Mouse (Mus musculus): Measurements from ENCODE around the gene Gm12166. TPM values are rescaled to one million over a fixed set of nuclear protein-coding genes. Genes with fewer than 3 reads are reported as not detected.

The Gm12166 gene
- polyA plus RNA-seq, 1 experiment from 2014 or later, result 3.3 TPM

GRCm38 (mm10) chr11:46086446-46086845 lies 34.3 kb upstream of the Gm12166 start:
- no peak for ATAC-seq (ENCODE audit: insufficient read depth, low FRiP score, low TSS enrichment)
- H3K4me2 ChIP-seq (ENCODE audit: low read depth), result no peak overlapping the region
- WGBS, result 88% methylated on average over 3 of the region's 3 CpGs

DNA sequence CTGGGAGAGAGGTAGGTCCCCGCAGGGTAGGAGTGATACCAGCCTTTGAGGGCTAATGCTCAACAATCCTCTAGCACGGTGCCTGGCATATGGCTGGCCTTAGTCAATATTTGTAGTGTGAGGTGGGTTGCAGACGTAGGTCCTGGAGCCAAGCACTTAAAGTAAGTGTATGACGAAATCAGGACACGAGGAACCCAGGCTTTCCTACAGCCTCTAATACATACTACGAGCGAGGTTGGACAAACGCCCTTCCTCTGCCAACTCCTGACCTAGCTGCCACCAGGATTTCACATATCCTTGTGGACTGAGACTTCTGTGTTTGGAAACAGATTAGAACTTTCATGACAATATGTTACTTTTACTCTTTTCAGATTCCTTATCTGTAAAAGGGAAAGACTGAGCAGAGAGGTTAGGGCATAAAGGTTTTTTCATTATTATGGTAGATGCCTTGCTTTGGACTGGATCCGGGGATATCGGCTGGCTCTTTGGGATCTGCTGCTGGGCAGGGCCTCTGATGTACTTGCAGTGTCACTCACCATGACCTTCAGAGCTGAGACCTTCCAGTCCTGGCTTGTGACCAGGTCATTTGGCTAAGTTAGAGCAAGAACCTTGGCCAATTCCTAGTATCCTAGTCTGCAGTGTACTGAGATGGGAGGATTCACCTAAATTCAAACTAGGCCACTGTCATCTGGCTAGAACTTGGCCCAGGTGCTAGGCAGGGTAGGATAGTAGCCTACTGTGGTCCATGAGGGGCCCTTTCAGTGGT lies 33.5 kb upstream of the Gm12166 start:
- DNase-seq (ENCODE audit: low spot score), result no peak
- no peak for ATAC-seq (ENCODE audit: insufficient read depth, low FRiP score, low TSS enrichment)
- Histone ChIP-seq H3K36me3 (ENCODE audit: control insufficient read depth, insufficient read depth, low read length) (no peaks in the 10 kb centered on the region), H3K4me2 (ENCODE audit: low read depth) (no peak overlapping the region), H3K27ac (ENCODE audit: low read depth, low read length) (no peak overlapping the region), H3K27me3 (ENCODE audit: control insufficient read depth, insufficient read depth, low read length) (no peaks in the 10 kb centered on the region), H3K4me1 (ENCODE audit: control insufficient read depth, insufficient read depth, low read length) (no peaks in the 10 kb centered on the region; the same call in 1 of the 2 replicates), H3K4me3 (ENCODE audit: low read depth, low read length) (no peak overlapping the region), H3K9me3 (ENCODE audit: control insufficient read depth, low read length) (no peaks in the 10 kb centered on the region), H3K9ac (ENCODE audit: low read length) (no peak overlapping the region)
- WGBS, result 95% methylated on average over 10 of the region's 10 CpGs

More at GRCm38 (mm10) chr11:46086446-46086845, 34.3 kb upstream of the Gm12166 start:
- Histone ChIP-seq H3K4me3 (ENCODE audit: low read depth, low read length) (no peak overlapping the region), H3K4me1 (ENCODE audit: control insufficient read depth, insufficient read depth, low read length) (no peaks in the 10 kb centered on the region; the same call in 1 of the 2 replicates), H3K27ac (ENCODE audit: low read depth, low read length) (no peak overlapping the region), H3K36me3 (ENCODE audit: control insufficient read depth, insufficient read depth, low read length) (no peaks in the 10 kb centered on the region), H3K9ac (ENCODE audit: low read length) (no peak overlapping the region), H3K9me3 (ENCODE audit: control insufficient read depth, low read length) (no peaks in the 10 kb centered on the region), H3K27me3 (ENCODE audit: control insufficient read depth, insufficient read depth, low read length) (no peaks in the 10 kb centered on the region)
- no peak for DNase-seq (ENCODE audit: low spot score)

- no peaks in the 10 kb centered on the region; the same call in 1 of the 2 replicates for H3K4me1 ChIP-seq (ENCODE audit: control insufficient read depth, insufficient read depth, low read length)
- no peaks in the 10 kb centered on the region for H3K9me3 ChIP-seq (ENCODE audit: control insufficient read depth, low read length)
- H3K9ac ChIP-seq (ENCODE audit: low read length), result no peak overlapping the region
- H3K27me3 ChIP-seq (ENCODE audit: control insufficient read depth, insufficient read depth, low read length), result no peaks in the 10 kb centered on the region
- no peaks in the 10 kb centered on the region for H3K36me3 ChIP-seq (ENCODE audit: control insufficient read depth, insufficient read depth, low read length)
- no peak overlapping the region for H3K4me3 ChIP-seq (ENCODE audit: low read depth, low read length)
- DNase-seq (ENCODE audit: low spot score) (no peak), ATAC-seq (ENCODE audit: insufficient read depth, low FRiP score, low TSS enrichment) (no peak)
- no peak overlapping the region for H3K4me2 ChIP-seq (ENCODE audit: low read depth)
- WGBS, result 86% methylated on average over 3 of the region's 3 CpGs
- no peak overlapping the region for H3K27ac ChIP-seq (ENCODE audit: low read depth, low read length)
Measured at GRCm38 (mm10) chr11:46084568-46084967, 32.4 kb upstream of the Gm12166 start.

GRCm38 (mm10) chr11:46083835-46084444 lies 31.8 kb upstream of the Gm12166 start:
- Histone ChIP-seq H3K4me1 (ENCODE audit: control insufficient read depth, insufficient read depth, low read length) (no peaks in the 10 kb centered on the region; the same call in 1 of the 2 replicates), H3K36me3 (ENCODE audit: control insufficient read depth, insufficient read depth, low read length) (no peaks in the 10 kb centered on the region), H3K9ac (ENCODE audit: low read length) (no peak overlapping the region), H3K4me3 (ENCODE audit: low read depth, low read length) (no peak overlapping the region), H3K9me3 (ENCODE audit: control insufficient read depth, low read length) (no peaks in the 10 kb centered on the region), H3K27me3 (ENCODE audit: control insufficient read depth, insufficient read depth, low read length) (no peaks in the 10 kb centered on the region), H3K27ac (ENCODE audit: low read depth, low read length) (no peak overlapping the region), H3K4me2 (ENCODE audit: low read depth) (no peak overlapping the region)
- 91% methylated on average over 11 of the region's 11 CpGs for WGBS
- DNase-seq (ENCODE audit: low spot score) (no peak), ATAC-seq (ENCODE audit: insufficient read depth, low FRiP score, low TSS enrichment) (no peak)

DNA sequence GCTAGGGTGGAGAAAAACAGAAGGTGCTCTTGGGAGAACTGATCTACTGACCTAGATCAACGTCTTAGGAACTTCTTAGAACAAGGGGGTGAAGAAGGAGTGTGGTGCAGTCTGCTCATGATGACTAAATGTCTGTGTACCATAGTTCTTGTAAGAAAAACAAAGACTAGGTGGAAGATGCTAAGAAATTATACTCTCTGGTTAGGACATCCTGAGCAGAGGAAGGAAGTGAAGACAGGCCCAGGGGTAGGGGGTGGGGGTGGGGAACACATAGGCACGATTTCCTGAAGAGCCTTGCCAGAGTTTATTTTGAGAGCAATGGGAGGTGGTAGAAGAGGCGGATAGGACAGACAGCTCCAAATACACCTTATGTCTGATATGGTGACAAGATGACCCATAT lies 31.3 kb upstream of the Gm12166 start:
- no peak for ATAC-seq (ENCODE audit: insufficient read depth, low FRiP score, low TSS enrichment)
- H3K27ac ChIP-seq (ENCODE audit: low read depth, low read length), result no peak overlapping the region

GRCm38 (mm10) chr11:46081075-46081474 lies 29.0 kb upstream of the Gm12166 start:
- no peak overlapping the region for H3K27ac ChIP-seq (ENCODE audit: low read depth, low read length)
- WGBS, result 89% methylated on average over 2 of the region's 2 CpGs
- no peaks in the 10 kb centered on the region for H3K27me3 ChIP-seq (ENCODE audit: control insufficient read depth, insufficient read depth, low read length)
- ATAC-seq (ENCODE audit: insufficient read depth, low FRiP score, low TSS enrichment) (no peak), DNase-seq (ENCODE audit: low spot score) (no peak)
- no peaks in the 10 kb centered on the region for H3K9me3 ChIP-seq (ENCODE audit: control insufficient read depth, low read length)
- H3K4me2 ChIP-seq (ENCODE audit: low read depth), result no peak overlapping the region
- no peak overlapping the region for H3K9ac ChIP-seq (ENCODE audit: low read length)
- H3K4me1 ChIP-seq (ENCODE audit: control insufficient read depth, insufficient read depth, low read length), result no peaks in the 10 kb centered on the region
- H3K4me3 ChIP-seq (ENCODE audit: low read depth, low read length), result no peak overlapping the region
- H3K36me3 ChIP-seq (ENCODE audit: control insufficient read depth, insufficient read depth, low read length), result no peaks in the 10 kb centered on the region

More for the DNA sequence above, 31.3 kb upstream of the Gm12166 start:
- Histone ChIP-seq H3K9me3 (ENCODE audit: control insufficient read depth, low read length) (no peaks in the 10 kb centered on the region), H3K4me2 (ENCODE audit: low read depth) (no peak overlapping the region), H3K27me3 (ENCODE audit: control insufficient read depth, insufficient read depth, low read length) (no peaks in the 10 kb centered on the region), H3K4me3 (ENCODE audit: low read depth, low read length) (no peak overlapping the region), H3K4me1 (ENCODE audit: control insufficient read depth, insufficient read depth, low read length) (no peaks in the 10 kb centered on the region), H3K36me3 (ENCODE audit: control insufficient read depth, insufficient read depth, low read length) (no peaks in the 10 kb centered on the region), H3K9ac (ENCODE audit: low read length) (no peak overlapping the region)
- WGBS, result 80% methylated on average over 3 of the region's 3 CpGs
- DNase-seq (ENCODE audit: low spot score), result no peak

GRCm38 (mm10) chr11:46077732-46078375 lies 25.7 kb upstream of the Gm12166 start:
- H3K4me2 ChIP-seq (ENCODE audit: low read depth), result no peak overlapping the region
- no peak overlapping the region for H3K27ac ChIP-seq (ENCODE audit: low read depth, low read length)
- no peaks in the 10 kb centered on the region for H3K36me3 ChIP-seq (ENCODE audit: control insufficient read depth, insufficient read depth, low read length)
- WGBS, result 85% methylated on average over 7 of the region's 7 CpGs
- H3K4me1 ChIP-seq (ENCODE audit: control insufficient read depth, insufficient read depth, low read length), result peaks cover 8% of the 10 kb centered on the region
- H3K9ac ChIP-seq (ENCODE audit: low read length), result no peak overlapping the region
- H3K27me3 ChIP-seq (ENCODE audit: control insufficient read depth, insufficient read depth, low read length), result no peaks in the 10 kb centered on the region
- H3K9me3 ChIP-seq (ENCODE audit: control insufficient read depth, low read length), result no peaks in the 10 kb centered on the region
- no peak overlapping the region for H3K4me3 ChIP-seq (ENCODE audit: low read depth, low read length)
- ATAC-seq (ENCODE audit: insufficient read depth, low FRiP score, low TSS enrichment) (no peak), DNase-seq (ENCODE audit: low spot score) (no peak)

GRCm38 (mm10) chr11:46077304-46077703 lies 25.2 kb upstream of the Gm12166 start:
- peaks cover 11% of the 10 kb centered on the region for H3K4me1 ChIP-seq (ENCODE audit: control insufficient read depth, insufficient read depth, low read length)
- WGBS, result 96% methylated on average over 5 of the region's 5 CpGs
- H3K27ac ChIP-seq (ENCODE audit: low read depth, low read length), result no peak overlapping the region
- DNase-seq (ENCODE audit: low spot score) (no peak), ATAC-seq (ENCODE audit: insufficient read depth, low FRiP score, low TSS enrichment) (no peak)
- H3K4me2 ChIP-seq (ENCODE audit: low read depth), result no peak overlapping the region
- H3K9me3 ChIP-seq (ENCODE audit: control insufficient read depth, low read length), result no peaks in the 10 kb centered on the region
- H3K9ac ChIP-seq (ENCODE audit: low read length), result no peak overlapping the region
- H3K27me3 ChIP-seq (ENCODE audit: control insufficient read depth, insufficient read depth, low read length), result no peaks in the 10 kb centered on the region
- H3K36me3 ChIP-seq (ENCODE audit: control insufficient read depth, insufficient read depth, low read length), result no peaks in the 10 kb centered on the region
- no peak overlapping the region for H3K4me3 ChIP-seq (ENCODE audit: low read depth, low read length)

All from neural tube, embryonic 11.5 days (tissue).